Mouse (Mus musculus) testis, adult 2 months (tissue): ENCODE results near the gene Tenm4.

Experiments
- CTCF ChIP-seq: fragments of 200-500 bp; IDR thresholded peaks from 2 replicates; pipeline ENCODE4 v1.5.1; 2012; ENCODE audit warnings: low read depth, mild to moderate bottlenecking, inconsistent platforms, low read length, moderate library complexity; ENCODE audit not compliant: control insufficient read depth, insufficient read depth, insufficient replicate concordance
- POLR2A ChIP-seq: fragments of 200-500 bp; IDR thresholded peaks from 2 replicates; pipeline ENCODE4 v1.6.1; 2012; ENCODE audit warnings: low read depth, mild to moderate bottlenecking, inconsistent platforms, low read length, moderate library complexity; ENCODE audit not compliant: control insufficient read depth

DNA sequence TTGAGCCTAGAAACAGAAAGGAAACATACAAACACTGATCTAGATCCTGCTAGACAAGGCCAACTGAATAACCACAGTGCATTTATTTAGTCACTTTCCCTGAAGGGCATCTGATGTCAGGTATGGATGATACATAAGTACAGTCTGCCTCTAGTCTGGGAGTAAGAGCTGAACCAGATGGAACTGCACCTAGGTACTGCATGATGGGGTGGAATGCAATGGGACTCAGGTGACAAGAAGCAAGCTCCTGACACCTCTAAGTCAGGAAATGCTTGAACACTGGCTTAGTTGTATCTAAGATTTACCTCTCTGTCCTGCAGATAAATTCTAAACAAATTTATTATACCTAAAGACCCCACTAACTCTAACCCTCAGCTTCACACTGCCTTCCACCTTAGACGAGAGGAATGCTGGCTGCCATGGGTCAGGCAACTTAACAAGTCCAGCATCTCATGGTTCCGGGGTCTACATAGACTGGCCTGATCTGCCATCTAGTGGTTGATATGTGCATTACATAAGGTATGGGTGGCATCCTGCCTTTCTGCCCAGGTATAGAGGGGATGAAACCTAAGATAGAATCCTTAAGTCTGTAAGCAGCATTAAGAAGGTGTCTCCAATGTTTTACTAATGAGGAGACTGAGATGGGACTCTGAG is 744.5 kb downstream of the Tenm4 start:
- TF ChIP-seq CTCF = peak; percentile 65; the same call in 1 of the 2 replicates
- no peak for TF ChIP-seq POLR2A
